Comparison of ENCODE assay signal across 8 mouse cellular contexts in the genomic region with DNA sequence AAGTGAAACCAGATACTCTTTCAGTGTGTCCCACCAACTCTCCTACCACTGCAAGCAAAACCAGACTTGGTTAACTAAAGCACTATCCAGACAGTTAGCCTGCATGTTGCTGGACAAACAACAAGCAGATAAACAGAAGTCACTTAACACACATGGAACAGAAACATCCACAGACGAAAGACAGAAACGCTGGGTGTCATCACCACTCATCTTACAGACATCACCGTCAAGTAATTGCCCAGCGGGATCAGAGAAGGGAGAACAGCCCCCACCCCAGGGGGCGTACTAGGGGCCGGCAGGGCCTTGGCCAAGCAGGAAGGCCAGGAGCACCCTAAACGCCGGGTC. TPM values are rescaled to one million over a fixed set of nuclear protein-coding genes. Genes with fewer than 3 reads are reported as not detected.
DNase-seq lines count a peak whose midpoint lies in the region; ATAC-seq and TF ChIP-seq lines count a peak whose summit lies in the region.

No protein-coding gene starts in this region.

- H3K36me3 ChIP-seq in kidney, embryonic 14.5 days (ENCODE audit: control insufficient read depth, insufficient read depth, low read length), result peaks cover 32% of the 10 kb centered on the region
- H3K36me3 ChIP-seq in hindbrain, embryonic 13.5 days, result peaks cover 37% of the 10 kb centered on the region
- H3K36me3 ChIP-seq in midbrain, embryonic 15.5 days (replicated peaks), result peaks cover 16% of the 10 kb centered on the region

- H3K27ac ChIP-seq in kidney, embryonic 14.5 days (ENCODE audit: low read depth, low read length), result peak overlapping the region; percentile 65; the same call in 1 of the 2 replicates
- H3K27ac ChIP-seq in bone marrow macrophage, adult 2 months (ENCODE audit: insufficient read depth, low read depth, low read length), result no peak overlapping the region
- peak overlapping the region; percentile 71 for H3K27ac ChIP-seq in hindbrain, embryonic 13.5 days
- H3K27ac ChIP-seq in midbrain, embryonic 15.5 days, result peak overlapping the region; percentile 73

- no peak for DNase-seq in kidney, postnatal 4 days
- no peak for DNase-seq in right cerebral cortex, postnatal 36 days (ENCODE audit: low spot score in 2 of 2)
- no peak for DNase-seq in left cerebral cortex, adult 11 months (ENCODE audit: low spot score)
- no peak for DNase-seq in kidney, adult 8-10 months

- TF ChIP-seq CTCF in bone marrow macrophage, adult 2 months (IDR thresholded peaks at IDR 0.05; ENCODE audit: low read depth, low read length), result no peak

- WGBS in kidney, embryonic 14.5 days, result under 1% methylated on average over 8 of the region's 8 CpGs
- WGBS in hindbrain, embryonic 13.5 days, result under 1% methylated on average over 8 of the region's 8 CpGs
- WGBS in midbrain, embryonic 15.5 days, result under 1% methylated on average over 8 of the region's 8 CpGs

- peak overlapping the region; percentile 88 for H3K4me3 ChIP-seq in kidney, embryonic 14.5 days (ENCODE audit: low read length)
- peak overlapping the region; percentile 93 for H3K4me3 ChIP-seq in bone marrow macrophage, adult 2 months (ENCODE audit: insufficient read depth, low read length)
- H3K4me3 ChIP-seq in hindbrain, embryonic 13.5 days, result peak overlapping the region; percentile 77
- H3K4me3 ChIP-seq in midbrain, embryonic 15.5 days, result peak overlapping the region; percentile 87

- peaks cover 11% of the 10 kb centered on the region for H3K4me1 ChIP-seq in kidney, embryonic 14.5 days (ENCODE audit: control insufficient read depth, insufficient read depth, low read length)
- peaks cover 6% of the 10 kb centered on the region for H3K4me1 ChIP-seq in bone marrow macrophage, adult 2 months (ENCODE audit: control insufficient read depth, insufficient read depth, low read length)
- peaks cover 22% of the 10 kb centered on the region for H3K4me1 ChIP-seq in hindbrain, embryonic 13.5 days (replicated peaks)
- H3K4me1 ChIP-seq in midbrain, embryonic 15.5 days, result peaks cover 21% of the 10 kb centered on the region

- H3K9me3 ChIP-seq in kidney, embryonic 14.5 days (ENCODE audit: control insufficient read depth, low read length), result no peaks in the 10 kb centered on the region; the same call in 1 of the 2 replicates
- H3K9me3 ChIP-seq in hindbrain, embryonic 13.5 days, result no peaks in the 10 kb centered on the region; the same call in 1 of the 2 replicates
- no peaks in the 10 kb centered on the region for H3K9me3 ChIP-seq in midbrain, embryonic 15.5 days

- H3K4me2 ChIP-seq in kidney, embryonic 14.5 days (replicated peaks; ENCODE audit: low read depth, low read length), result peak overlapping the region; percentile 71
- H3K4me2 ChIP-seq in hindbrain, embryonic 13.5 days, result peak overlapping the region; percentile 72
- H3K4me2 ChIP-seq in midbrain, embryonic 15.5 days, result peak overlapping the region; percentile 67

- H3K27me3 ChIP-seq in kidney, embryonic 14.5 days (ENCODE audit: control insufficient read depth, insufficient read depth, low read length), result no peaks in the 10 kb centered on the region
- no peaks in the 10 kb centered on the region for H3K27me3 ChIP-seq in hindbrain, embryonic 13.5 days
- H3K27me3 ChIP-seq in midbrain, embryonic 15.5 days (replicated peaks), result no peaks in the 10 kb centered on the region

- no peak for TF ChIP-seq POLR2A in bone marrow macrophage, adult 2 months (IDR thresholded peaks at IDR 0.05; ENCODE audit: borderline replicate concordance, low read depth, low read length)

- H3K9ac ChIP-seq in kidney, embryonic 14.5 days (ENCODE audit: low read depth, low read length), result peak overlapping the region; percentile 88
- peak overlapping the region; percentile 83 for H3K9ac ChIP-seq in hindbrain, embryonic 13.5 days
- peak overlapping the region; percentile 73 for H3K9ac ChIP-seq in midbrain, embryonic 15.5 days

- no peak for ATAC-seq in kidney, embryonic 14.5 days (ENCODE audit: low FRiP score, low TSS enrichment)
- no peak for ATAC-seq in hindbrain, embryonic 13.5 days (ENCODE audit: low FRiP score)
- ATAC-seq in midbrain, embryonic 15.5 days (replicated peaks), result no peak

RNA-seq across cellular contexts. Expression of gene Gemin5, which starts 0.5 kb away (rescaled TPM):
- 27.1 and 35.7 TPM in 2 replicates for polyA plus RNA-seq in kidney, embryonic 14.5 days (2014; fragmentation: Nextera tagmentation; extraction: Ambion mirVana)
- 3.4 and 4.1 TPM in 2 replicates for polyA plus RNA-seq in bone marrow macrophage, adult 2 months (2012; ENCODE audit: insufficient read depth, insufficient read length, missing spikeins)
- 13.6 and 17.0 TPM in 2 replicates for polyA plus RNA-seq in hindbrain, embryonic 13.5 days (2015; fragmentation: Nextera tagmentation; extraction: Ambion mirVana)
- polyA plus RNA-seq in midbrain, embryonic 15.5 days (2015; fragmentation: Nextera tagmentation; extraction: Ambion mirVana), result 14.0 and 15.1 TPM in 2 replicates

RNA-seq across cellular contexts. Expression of gene Mrpl22, which starts 3.7 kb away (rescaled TPM):
- polyA plus RNA-seq in kidney, embryonic 14.5 days (2014; fragmentation: Nextera tagmentation; extraction: Ambion mirVana), result 137 and 186 TPM in 2 replicates
- 23.5 and 26.6 TPM in 2 replicates for polyA plus RNA-seq in bone marrow macrophage, adult 2 months (2012; ENCODE audit: insufficient read depth, insufficient read length, missing spikeins)
- polyA plus RNA-seq in hindbrain, embryonic 13.5 days (2015; fragmentation: Nextera tagmentation; extraction: Ambion mirVana), result 104 and 108 TPM in 2 replicates
- polyA plus RNA-seq in midbrain, embryonic 15.5 days (2015; fragmentation: Nextera tagmentation; extraction: Ambion mirVana), result 93.1 and 95.2 TPM in 2 replicates

RNA-seq across cellular contexts. Expression of gene Igtp, which starts 31.6 kb away (rescaled TPM):
- polyA plus RNA-seq in kidney, embryonic 14.5 days (2014; fragmentation: Nextera tagmentation; extraction: Ambion mirVana), result 3.3 and 4.2 TPM in 2 replicates
- polyA plus RNA-seq in bone marrow macrophage, adult 2 months (2012; ENCODE audit: insufficient read depth, insufficient read length, missing spikeins), result 31.3 and 33.3 TPM in 2 replicates
- polyA plus RNA-seq in hindbrain, embryonic 13.5 days (2015; fragmentation: Nextera tagmentation; extraction: Ambion mirVana), result 1.6 and 1.7 TPM in 2 replicates
- polyA plus RNA-seq in midbrain, embryonic 15.5 days (2015; fragmentation: Nextera tagmentation; extraction: Ambion mirVana), result 1.3 and 1.9 TPM in 2 replicates

RNA-seq across cellular contexts. Expression of gene Irgm2, which starts 31.6 kb away (rescaled TPM):
- polyA plus RNA-seq in kidney, embryonic 14.5 days (2014; fragmentation: Nextera tagmentation; extraction: Ambion mirVana), result 0.84 and 1.9 TPM in 2 replicates
- 40.7 and 44.4 TPM in 2 replicates for polyA plus RNA-seq in bone marrow macrophage, adult 2 months (2012; ENCODE audit: insufficient read depth, insufficient read length, missing spikeins)
- polyA plus RNA-seq in hindbrain, embryonic 13.5 days (2015; fragmentation: Nextera tagmentation; extraction: Ambion mirVana), result 0.75 and 0.99 TPM in 2 replicates
- 1.2 and 2.0 TPM in 2 replicates for polyA plus RNA-seq in midbrain, embryonic 15.5 days (2015; fragmentation: Nextera tagmentation; extraction: Ambion mirVana)
